Mouse (Mus musculus) cerebellum, postnatal 10 days (tissue): Measurements from ENCODE around the gene Sars.

Experiments
- DNase-seq, 2 experiments: peaks; one replicate each; pipeline ENCODE4 v3.0.0; 2021; ENCODE audit warnings: mixed read lengths in 2 of 2

Sars gene

GRCm38 (mm10) chr3:108423844-108424801 lies 20.9 kb downstream of the Sars start:
- peak; percentile 84 to 86 for DNase-seq

- peak; percentile 27 to 39 for DNase-seq
These were observed 22.0 kb downstream of the Sars start for GRCm38 (mm10) chr3:108423006-108423405.

- DNase-seq = peak; percentile 93 to 95
These were observed 29.2 kb downstream of the Sars start for GRCm38 (mm10) chr3:108415831-108416223.

- peak; percentile 67 to 75 for DNase-seq
These were observed 29.9 kb downstream of the Sars start, which contains the start of gene Celsr2 for GRCm38 (mm10) chr3:108414857-108415830. Gene Celsr2, minus strand, starts transcription at chr3:108415552.

GRCm38 (mm10) chr3:108413634-108414360 lies 31.2 kb downstream of the Sars start:
- peak; percentile 11 to 16 for DNase-seq

GRCm38 (mm10) chr3:108411754-108412121 lies 33.3 kb downstream of the Sars start:
- DNase-seq = peak; percentile 94 to 96

- peak; percentile 60 to 72 for DNase-seq
These were observed 33.8 kb downstream of the Sars start for GRCm38 (mm10) chr3:108411026-108411753.

- peak in 1 of 2 experiments; percentile 64 for DNase-seq
These were observed 34.7 kb downstream of the Sars start for GRCm38 (mm10) chr3:108410359-108410714.

GRCm38 (mm10) chr3:108409656-108410358 lies 35.2 kb downstream of the Sars start:
- DNase-seq = peak; percentile 85 to 92

GRCm38 (mm10) chr3:108408517-108409008 lies 36.4 kb downstream of the Sars start:
- peak; percentile 14 to 20 for DNase-seq

GRCm38 (mm10) chr3:108406306-108406885 lies 38.6 kb downstream of the Sars start:
- peak; percentile 55 to 58 for DNase-seq

- peak; percentile 78 to 79 for DNase-seq
These were observed 39.3 kb downstream of the Sars start for GRCm38 (mm10) chr3:108405536-108406305.

- peak; percentile 85 to 90 for DNase-seq
These were observed 42.5 kb downstream of the Sars start for GRCm38 (mm10) chr3:108402528-108402920.

GRCm38 (mm10) chr3:108401692-108402527 lies 43.1 kb downstream of the Sars start:
- peak; percentile 98 for DNase-seq

GRCm38 (mm10) chr3:108400442-108400841 lies 44.6 kb downstream of the Sars start:
- DNase-seq = peak; percentile 16 to 32

- peak; percentile 63 to 67 for DNase-seq
These were observed 46.7 kb downstream of the Sars start for GRCm38 (mm10) chr3:108398281-108398680.

- DNase-seq = no peak
These were observed 52.2 kb downstream of the Sars start for GRCm38 (mm10) chr3:108392793-108393192.

GRCm38 (mm10) chr3:108392299-108392698 lies 52.7 kb downstream of the Sars start:
- DNase-seq = peak; percentile 13 to 30
